Mouse (Mus musculus): ENCODE results near the gene Rrnad1.

GRCm38 (mm10) chr3:87958967-87959366 lies 28.4 kb upstream of the Rrnad1 start:
- TF ChIP-seq CTCF (IDR thresholded peaks at IDR 0.05; ENCODE audit: low read depth) (no peak), EP300 (IDR thresholded peaks at IDR 0.05; ENCODE audit: low read depth) (no peak)

All from liver, embryonic 14.5 days (tissue).